Mouse (Mus musculus) small intestine, adult 2 months (tissue): ENCODE results near the gene Vamp1. TPM values are rescaled to one million over a fixed set of nuclear protein-coding genes. Genes with fewer than 3 reads are reported as not detected.

Source experiments
- H3K27ac ChIP-seq: fragments of 200-500 bp; 2 replicates; pipeline ENCODE4 v1.5.1; 2012; ENCODE audit warnings: low read depth, low read length, control low read depth, inconsistent platforms; ENCODE audit not compliant: insufficient read depth
- H3K27me3 ChIP-seq: fragments of 200-500 bp; 2 replicates; pipeline ENCODE4 v1.6.1; 2012; ENCODE audit warnings: mild to moderate bottlenecking, moderate library complexity, low read length, inconsistent platforms; ENCODE audit not compliant: control insufficient read depth, insufficient read depth
- H3K36me3 ChIP-seq: fragments of 200-500 bp; 2 replicates; pipeline ENCODE4 v1.6.1; 2012; ENCODE audit warnings: mild to moderate bottlenecking, low read length, control low read depth, inconsistent platforms; ENCODE audit not compliant: control insufficient read depth, insufficient read depth
- H3K4me1 ChIP-seq: fragments of 200-500 bp; 2 replicates; pipeline ENCODE4 v1.6.1; 2012; ENCODE audit warnings: low read length, inconsistent platforms, mixed read lengths; ENCODE audit not compliant: control insufficient read depth, insufficient read depth, insufficient read length
- H3K4me3 ChIP-seq: fragments of 200-500 bp; 2 replicates; pipeline ENCODE4 v1.5.1; 2012; ENCODE audit warnings: low read depth, mild to moderate bottlenecking, control low read depth, inconsistent platforms, low read length, moderate library complexity
- CTCF ChIP-seq: fragments of 200-500 bp; IDR thresholded peaks from 2 replicates; pipeline ENCODE4 v1.5.1; 2012; ENCODE audit warnings: low read depth, mild to moderate bottlenecking, control low read depth, inconsistent platforms, low read length, moderate library complexity, mixed read lengths; ENCODE audit not compliant: insufficient replicate concordance, insufficient read length; ENCODE audit errors: extremely low read depth
- POLR2A ChIP-seq: fragments of 200-500 bp; IDR thresholded peaks from 2 replicates; pipeline ENCODE4 v1.6.1; 2012; ENCODE audit warnings: low read depth, mild to moderate bottlenecking, control low read depth, inconsistent platforms, low read length, moderate library complexity
- WGBS: fragments of 180-500 bp; shearing (Covaris S2); methylation state at CpG from one replicate; pipeline ENCODE4 v1.1.7; 2018; 5-methylcytosine and 5-hydroxymethylcytosine counted together
- polyA plus RNA-seq: library from polyadenylated mRNA; depleted of rRNA; stranded (reverse); fragments of >200 nt; gene quantifications from 2 replicates; pipeline ENCODE4 v1.2.3, GENCODE M21; 2012

Gene Vamp1
- polyA plus RNA-seq, 1 experiment: 7.7 TPM

- H3K4me3 ChIP-seq: no peak overlapping the region
- H3K27me3 ChIP-seq: no peaks in the 10 kb centered on the region
- no peak overlapping the region for H3K27ac ChIP-seq
- WGBS: 92% methylated on average over 7 of the region's 7 CpGs
- H3K4me1 ChIP-seq: no peaks in the 10 kb centered on the region
- TF ChIP-seq CTCF (no peak), POLR2A (no peak)
- peaks cover 62% of the 10 kb centered on the region for H3K36me3 ChIP-seq
These were observed 42.1 kb upstream of the Vamp1 start for GRCm38 (mm10) chr6:125173256-125173655.

DNA sequence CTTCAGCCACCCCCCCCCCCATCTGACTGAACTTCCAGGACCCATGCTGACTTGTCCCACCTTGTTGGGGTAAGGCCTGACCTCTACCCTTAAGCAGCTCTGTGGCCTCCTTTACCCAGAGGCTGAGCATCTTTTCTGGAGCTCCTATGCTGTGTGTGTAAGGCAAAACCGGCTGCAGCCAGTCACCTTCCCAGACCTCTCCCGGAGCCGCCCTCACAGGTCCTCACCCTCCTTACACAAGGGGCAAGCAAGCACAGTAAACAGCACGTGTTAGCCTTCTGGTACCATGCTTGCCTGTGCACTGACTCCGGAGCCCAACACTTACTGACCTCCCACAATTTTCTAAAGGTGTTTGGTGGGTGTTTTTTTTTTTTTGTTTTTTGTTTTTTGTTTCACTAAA, 39.9 kb upstream of the Vamp1 start:
- Histone ChIP-seq H3K4me1 (no peaks in the 10 kb centered on the region), H3K36me3 (peaks cover 59% of the 10 kb centered on the region), H3K27ac (no peak overlapping the region), H3K27me3 (no peaks in the 10 kb centered on the region), H3K4me3 (no peak overlapping the region)
- TF ChIP-seq POLR2A (no peak), CTCF (no peak)
- 96% methylated on average over 5 of the region's 5 CpGs for WGBS

DNA sequence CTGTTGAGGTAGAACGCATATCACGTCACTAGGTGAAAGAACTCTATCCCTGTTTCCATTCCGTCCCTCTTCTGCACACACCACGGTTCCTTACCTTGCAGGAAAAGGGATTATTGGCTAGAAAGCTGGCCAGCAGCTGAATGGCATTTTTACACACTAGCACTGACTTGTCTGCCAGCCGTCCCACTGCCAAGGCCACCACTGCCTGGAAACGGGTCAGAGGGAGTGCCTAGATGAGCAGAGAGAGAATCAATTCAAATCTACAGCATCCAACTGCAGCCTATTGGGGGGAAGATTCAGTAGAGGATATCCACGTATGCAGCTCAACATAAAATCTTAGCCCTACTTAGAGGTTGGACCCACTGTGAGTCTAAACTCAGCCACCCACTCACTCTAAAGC, 35.8 kb upstream of the Vamp1 start:
- Histone ChIP-seq H3K4me1 (no peaks in the 10 kb centered on the region), H3K36me3 (peaks cover 49% of the 10 kb centered on the region), H3K27ac (no peak overlapping the region), H3K27me3 (no peaks in the 10 kb centered on the region), H3K4me3 (no peak overlapping the region)
- TF ChIP-seq POLR2A (no peak), CTCF (no peak)
- WGBS: 92% methylated on average over 7 of the region's 7 CpGs

DNA sequence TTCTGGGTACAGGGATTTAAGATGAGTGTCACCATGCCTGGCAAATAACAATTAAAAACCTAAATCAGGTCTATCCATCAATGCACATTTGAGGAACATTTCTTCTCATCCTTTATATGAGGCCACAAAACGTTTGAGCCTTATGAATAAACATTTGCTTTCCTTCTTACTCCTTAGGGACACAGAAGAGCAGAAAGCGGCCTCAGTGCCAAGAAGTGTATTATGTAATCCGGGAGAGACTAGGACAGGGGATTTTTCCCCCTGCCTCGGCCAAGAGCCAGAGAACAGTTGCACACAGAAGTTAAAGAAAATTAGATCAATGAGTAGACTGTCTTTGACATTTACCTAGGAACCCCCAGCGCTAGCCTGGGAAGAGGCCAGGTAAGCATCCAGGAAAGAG, 33.2 kb upstream of the Vamp1 start:
- Histone ChIP-seq H3K27ac (no peak overlapping the region), H3K27me3 (no peaks in the 10 kb centered on the region), H3K4me1 (no peaks in the 10 kb centered on the region), H3K36me3 (peaks cover 51% of the 10 kb centered on the region), H3K4me3 (no peak overlapping the region)
- TF ChIP-seq POLR2A: no peak
- no peak for TF ChIP-seq CTCF
- WGBS: 79% methylated on average over 5 of the region's 5 CpGs

GRCm38 (mm10) chr6:125186203-125186602, 29.1 kb upstream of the Vamp1 start:
- H3K4me1 ChIP-seq: no peaks in the 10 kb centered on the region
- no peak for TF ChIP-seq POLR2A
- no peak for TF ChIP-seq CTCF
- H3K36me3 ChIP-seq: peaks cover 36% of the 10 kb centered on the region
- H3K4me3 ChIP-seq: no peak overlapping the region
- H3K27ac ChIP-seq: no peak overlapping the region
- H3K27me3 ChIP-seq: no peaks in the 10 kb centered on the region
- 93% methylated on average over 10 of the region's 10 CpGs for WGBS

DNA sequence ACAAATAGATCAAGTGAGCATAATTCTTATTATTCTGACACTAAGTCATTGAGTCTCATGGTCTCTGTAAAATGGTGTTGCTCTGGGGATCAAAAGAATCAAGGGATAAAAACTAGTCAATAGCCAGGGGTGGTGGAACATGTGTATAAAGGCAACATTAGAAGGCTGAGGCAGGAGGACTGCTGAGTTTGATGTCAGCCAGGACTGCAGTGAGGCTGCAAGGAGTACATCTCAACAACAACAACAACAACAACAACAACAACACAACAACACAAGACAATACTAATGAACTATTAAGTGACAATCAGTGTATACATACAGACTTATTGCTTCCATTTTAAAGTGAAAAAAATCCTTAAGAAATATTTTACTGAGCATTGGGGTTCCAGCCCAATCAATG, 24.5 kb upstream of the Vamp1 start:
- no peak overlapping the region; the same call in 1 of the 2 replicates for H3K4me3 ChIP-seq
- TF ChIP-seq POLR2A (no peak), CTCF (no peak)
- H3K27ac ChIP-seq: peak overlapping the region; percentile 19; the same call in 1 of the 2 replicates
- no peaks in the 10 kb centered on the region for H3K27me3 ChIP-seq
- H3K36me3 ChIP-seq: peaks cover 27% of the 10 kb centered on the region
- peaks cover 3% of the 10 kb centered on the region; the same call in 1 of the 2 replicates for H3K4me1 ChIP-seq

- no peaks in the 10 kb centered on the region for H3K27me3 ChIP-seq
- H3K4me1 ChIP-seq: peaks cover 3% of the 10 kb centered on the region; the same call in 1 of the 2 replicates
- under 1% methylated on average over 54 of the region's 54 CpGs for WGBS
- peak within 1 kb of the TSS; percentile 99 for H3K27ac ChIP-seq
- no peak for TF ChIP-seq POLR2A
- no peak for TF ChIP-seq CTCF
- H3K36me3 ChIP-seq: peaks cover 22% of the 10 kb centered on the region
- peak within 1 kb of the TSS; percentile 94 for H3K4me3 ChIP-seq
These were observed 23.9 kb upstream of the Vamp1 start, which contains the start of the genes Ncapd2 and Mrpl51 for GRCm38 (mm10) chr6:125191332-125192015. TSS of gene Ncapd2 (minus strand) at chr6:125191701. TSS of gene Mrpl51 (plus strand) at chr6:125191801.
